Mouse (Mus musculus) thymus, postnatal 14 days (tissue): ENCODE results near the gene Pklr.
A peak's percentile ranks its signal among the peaks of the same experiment; 100 is the strongest.
"Not testable (repeated sequence)": the region's sequence is repeated elsewhere in the genome, so short reads cannot be mapped to it uniquely, and the experiment has no call there.

Experiments
- DNase-seq: peaks from one replicate; pipeline ENCODE4 v3.0.0; 2021

Pklr gene

GRCm38 (mm10) chr3:89125981-89126380 is 10.0 kb upstream of the Pklr start:
- no peak for DNase-seq

- no peak for DNase-seq
Measured at GRCm38 (mm10) chr3:89129908-89130307, 6.0 kb upstream of the Pklr start.

- DNase-seq, result no peak
Measured at GRCm38 (mm10) chr3:89131816-89132215, 4.1 kb upstream of the Pklr start.

GRCm38 (mm10) chr3:89132285-89133062 is 3.5 kb upstream of the Pklr start:
- DNase-seq, result peak; percentile 15

GRCm38 (mm10) chr3:89133063-89133450 is 2.9 kb upstream of the Pklr start:
- no peak for DNase-seq

- no peak for DNase-seq
Measured at GRCm38 (mm10) chr3:89133752-89134151, 2.2 kb upstream of the Pklr start.

GRCm38 (mm10) chr3:89136365-89136764 is 423 bp downstream of the Pklr start:
- DNase-seq, result peak; percentile 69

GRCm38 (mm10) chr3:89144821-89145220 is 8.9 kb downstream of the Pklr start:
- DNase-seq, result no peak

GRCm38 (mm10) chr3:89145566-89145965 is 9.6 kb downstream of the Pklr start:
- DNase-seq, result no peak

- DNase-seq, result no peak
Measured at GRCm38 (mm10) chr3:89147101-89147978, 11.4 kb downstream of the Pklr start.

- DNase-seq, result no peak
Measured at GRCm38 (mm10) chr3:89147979-89148311, 12.0 kb downstream of the Pklr start.

GRCm38 (mm10) chr3:89148567-89148966 is 12.6 kb downstream of the Pklr start:
- no peak for DNase-seq

GRCm38 (mm10) chr3:89152084-89152835 is 16.3 kb downstream of the Pklr start:
- no peak for DNase-seq

- no peak for DNase-seq
Measured at GRCm38 (mm10) chr3:89156951-89157350, 21.0 kb downstream of the Pklr start.

- DNase-seq, result no peak
Measured at GRCm38 (mm10) chr3:89158651-89159050, 22.7 kb downstream of the Pklr start.

- DNase-seq, result peak; percentile 56
Measured at GRCm38 (mm10) chr3:89159211-89159610, 23.3 kb downstream of the Pklr start.

- DNase-seq, result peak; percentile 87
Measured at GRCm38 (mm10) chr3:89159616-89160344, 23.8 kb downstream of the Pklr start, which contains the start of gene Hcn3. TSS of gene Hcn3 (minus strand) at chr3:89160196.

- not testable (repeated sequence) for DNase-seq
Measured at GRCm38 (mm10) chr3:89161207-89161606, 25.3 kb downstream of the Pklr start.

GRCm38 (mm10) chr3:89161786-89162185 is 25.8 kb downstream of the Pklr start:
- DNase-seq, result no peak

GRCm38 (mm10) chr3:89163123-89163522 is 27.2 kb downstream of the Pklr start:
- no peak for DNase-seq

GRCm38 (mm10) chr3:89163643-89164245 is 27.8 kb downstream of the Pklr start:
- peak; percentile 32 for DNase-seq
